Comparison of ENCODE assay signal across 7 mouse cellular contexts in the genomic region with DNA sequence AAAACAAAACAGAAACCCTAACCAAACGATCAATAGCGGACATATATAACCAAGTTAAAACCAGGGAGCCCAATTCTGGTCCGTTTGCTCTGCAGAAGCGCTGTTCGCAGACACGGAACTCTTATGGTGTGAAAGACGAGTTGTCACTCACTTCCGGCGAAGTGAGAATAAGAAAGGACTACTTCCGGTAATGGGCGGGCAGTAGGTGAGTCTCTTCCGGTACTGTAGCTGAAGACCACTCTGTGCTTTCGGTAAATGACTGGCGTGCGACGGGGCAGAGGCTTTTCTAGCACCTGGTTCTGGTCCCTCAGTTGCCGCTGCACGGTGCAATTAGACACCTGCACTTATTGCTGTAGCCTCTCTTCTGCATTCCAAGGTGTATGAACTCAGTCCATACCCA. TPM values are rescaled to one million over a fixed set of nuclear protein-coding genes. Genes with fewer than 3 reads are reported as not detected.
DNase-seq lines count a peak whose midpoint lies in the region; ATAC-seq and TF ChIP-seq lines count a peak whose summit lies in the region.

A gene (plus strand): TSS at position 176 of the 400 bp plus-strand sequence.

- H3K4me3 ChIP-seq in forebrain, embryonic 15.5 days = peak within 1 kb of the TSS; percentile 68
- peak within 1 kb of the TSS; percentile 61 for H3K4me3 ChIP-seq in hindbrain, embryonic 13.5 days

- H3K4me2 ChIP-seq in forebrain, embryonic 15.5 days (replicated peaks) = peak within 1 kb of the TSS; percentile 88
- H3K4me2 ChIP-seq in hindbrain, embryonic 13.5 days = peak within 1 kb of the TSS; percentile 92

- peaks cover 11% of the 10 kb centered on the region for H3K27me3 ChIP-seq in Patski
- peaks cover 15% of the 10 kb centered on the region for H3K27me3 ChIP-seq in forebrain, embryonic 15.5 days
- peaks cover 20% of the 10 kb centered on the region for H3K27me3 ChIP-seq in hindbrain, embryonic 13.5 days

- in situ Hi-C loops in Patski (cut with MboI; ENCODE audit: low pct_unique_long_range_greater_than_20kb) = no loop called here

- WGBS in forebrain, embryonic 15.5 days = 0% methylated on average over 18 of the region's 18 CpGs
- under 1% methylated on average over 18 of the region's 18 CpGs for WGBS in hindbrain, embryonic 13.5 days

- H3K9ac ChIP-seq in forebrain, embryonic 15.5 days (replicated peaks) = peak within 1 kb of the TSS; percentile 68
- H3K9ac ChIP-seq in hindbrain, embryonic 13.5 days = peak within 1 kb of the TSS; percentile 87

- no peak for DNase-seq in Patski (ENCODE audit: low read depth, low spot score)
- DNase-seq in cerebellum, adult 11-12 months = peak; percentile 80
- DNase-seq in layer of hippocampus, postnatal 14 days (ENCODE audit: low spot score in 2 of 2) = peak; percentile 78 to 90
- DNase-seq in lung, postnatal 14 days = peak; percentile 77
- peak; percentile 85 for DNase-seq in right cerebral cortex, adult 18-20 months

- peaks cover 23% of the 10 kb centered on the region for H3K36me3 ChIP-seq in forebrain, embryonic 15.5 days
- H3K36me3 ChIP-seq in hindbrain, embryonic 13.5 days = peaks cover 48% of the 10 kb centered on the region

- no peaks in the 10 kb centered on the region for H3K9me3 ChIP-seq in forebrain, embryonic 15.5 days
- H3K9me3 ChIP-seq in hindbrain, embryonic 13.5 days = no peaks in the 10 kb centered on the region

- TF ChIP-seq CTCF in Patski (IDR thresholded peaks at IDR 0.05) = no peak

- ATAC-seq in Patski = no peak
- ATAC-seq in forebrain, embryonic 15.5 days (replicated peaks) = peak; percentile 73
- peak; percentile 56; the same call in 1 of the 2 replicates for ATAC-seq in hindbrain, embryonic 13.5 days (ENCODE audit: low FRiP score)

- CTCF ChIA-PET in Patski (lab: Charles Lee) = interaction anchor here (2.3 kb wide), 1 partner anchor 9 kb away, joined by 8 read pairs; a partner anchor contains a TSS

- POLR2A ChIA-PET in Patski (lab: Charles Lee) = interaction anchor here (2.2 kb wide), 1 partner anchor 9 kb away, joined by 11 read pairs; a partner anchor contains a TSS

- peaks cover 47% of the 10 kb centered on the region for H3K4me1 ChIP-seq in forebrain, embryonic 15.5 days
- H3K4me1 ChIP-seq in hindbrain, embryonic 13.5 days (replicated peaks) = peaks cover 55% of the 10 kb centered on the region

- peak within 1 kb of the TSS; percentile 70 for H3K27ac ChIP-seq in forebrain, embryonic 15.5 days (replicated peaks)
- peak within 1 kb of the TSS; percentile 66 for H3K27ac ChIP-seq in hindbrain, embryonic 13.5 days

RNA-seq across cellular contexts. Expression of the gene that starts here (rescaled TPM):
- 29.9 TPM for polyA plus RNA-seq in Patski (2021)
- 34.2 and 34.3 TPM in 2 replicates for polyA plus RNA-seq in forebrain, embryonic 15.5 days (2015; fragmentation: Nextera tagmentation; extraction: Ambion mirVana)
- 26.6 and 30.7 TPM in 2 replicates for polyA plus RNA-seq in hindbrain, embryonic 13.5 days (2015; fragmentation: Nextera tagmentation; extraction: Ambion mirVana)
- 10 to 100 TPM; 21.7 to 23.4 TPM for total RNA-seq in layer of hippocampus, postnatal 14 days (2021)
